24 mouse cellular contexts compared by ENCODE assay signal in the genomic region with DNA sequence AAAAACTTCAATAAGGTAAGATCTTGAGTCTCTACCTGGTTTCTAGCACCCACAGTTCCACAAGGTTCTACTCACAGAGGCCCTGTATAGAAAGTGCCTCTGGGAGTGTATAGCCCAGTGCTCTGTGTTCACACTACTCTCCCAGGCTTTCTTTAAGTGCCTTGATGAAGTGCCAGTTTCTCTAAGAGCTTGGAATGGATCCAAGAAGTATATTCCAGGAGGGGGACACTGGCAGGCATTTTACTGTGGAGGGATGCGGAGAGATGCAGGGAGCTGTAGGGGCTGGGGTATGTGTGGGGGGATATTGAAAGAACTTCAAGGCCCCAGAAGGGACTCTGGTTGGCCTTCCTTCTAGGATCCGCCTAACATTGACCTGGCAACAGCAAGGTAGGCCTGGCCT.
DNase-seq lines count a peak whose midpoint lies in the region; ATAC-seq lines count a peak whose summit lies in the region.
"Had no signal": no experiment of that assay in that cellular context is flagged by ENCODE, and none has a peak within 500 bp of the region (broad histone marks: within the 10 kb centered on the region; RNA-seq: fewer than 3 reads in every experiment).

No protein-coding gene starts in this region.

- H3K4me2 ChIP-seq in embryonic facial prominence, embryonic 14.5 days (ENCODE audit: low read depth, low read length): no peak overlapping the region
- no peak overlapping the region for H3K4me2 ChIP-seq in limb, embryonic 12.5 days
- H3K4me2 ChIP-seq in neural tube, embryonic 13.5 days: no peak overlapping the region
- no peak overlapping the region for H3K4me2 ChIP-seq in neural tube, embryonic 15.5 days
- H3K4me2 ChIP-seq: embryonic facial prominence, embryonic 15.5 days; heart, embryonic 12.5 days; intestine, embryonic 15.5 days; liver, embryonic 11.5 days; midbrain, embryonic 12.5 days had no signal

- H3K9ac ChIP-seq in embryonic facial prominence, embryonic 14.5 days (ENCODE audit: low read depth, low read length): no peak overlapping the region
- no peak overlapping the region; the same call in 1 of the 2 replicates for H3K9ac ChIP-seq in limb, embryonic 12.5 days (replicated peaks)
- no peak overlapping the region for H3K9ac ChIP-seq in neural tube, embryonic 13.5 days
- no peak overlapping the region for H3K9ac ChIP-seq in neural tube, embryonic 15.5 days (replicated peaks)
- H3K9ac ChIP-seq: embryonic facial prominence, embryonic 15.5 days; heart, embryonic 12.5 days; intestine, embryonic 15.5 days; liver, postnatal 0 days; midbrain, embryonic 12.5 days had no signal

- H3K27me3 ChIP-seq in embryonic facial prominence, embryonic 14.5 days (replicated peaks; ENCODE audit: control insufficient read depth, insufficient read depth, low read length): no peaks in the 10 kb centered on the region
- no peaks in the 10 kb centered on the region for H3K27me3 ChIP-seq in embryonic facial prominence, embryonic 10.5 days (replicated peaks; ENCODE audit: low read depth, poor library complexity, severe bottlenecking)
- no peaks in the 10 kb centered on the region for H3K27me3 ChIP-seq in limb, embryonic 12.5 days
- no peaks in the 10 kb centered on the region for H3K27me3 ChIP-seq in limb, embryonic 10.5 days (ENCODE audit: low read depth, poor library complexity, severe bottlenecking)
- no peaks in the 10 kb centered on the region for H3K27me3 ChIP-seq in neural tube, embryonic 13.5 days
- H3K27me3 ChIP-seq in neural tube, embryonic 15.5 days (replicated peaks): no peaks in the 10 kb centered on the region
- H3K27me3 ChIP-seq: embryonic facial prominence, embryonic 15.5 days; heart, embryonic 12.5 days; intestine, embryonic 15.5 days; midbrain, embryonic 12.5 days had no signal

- peak; percentile 31 for DNase-seq in embryonic facial prominence, embryonic 14.5 days (ENCODE audit: low spot score)
- DNase-seq in embryonic facial prominence, embryonic 10.5 days (ENCODE audit: low spot score): no peak
- DNase-seq in limb, embryonic 10.5 days (ENCODE audit: low spot score): no peak
- DNase-seq in neural tube, embryonic 10.5 days (ENCODE audit: extremely low spot score, low spot score): no peak
- DNase-seq in embryo, embryonic 10 days (ENCODE audit: low spot score): no peak
- DNase-seq: adrenal gland, adult 8-10 months; cerebellum, adult 2 months; cerebellum, postnatal 25 days; embryo, embryonic 11 days; heart, adult 18-20 months; kidney, adult 9 months; kidney, postnatal 36 days; liver, postnatal 0 days; thymus, adult 18-20 months; thymus, postnatal 36 days had no signal

- H3K36me3 ChIP-seq in embryonic facial prominence, embryonic 14.5 days (ENCODE audit: control insufficient read depth, insufficient read depth, low read length): no peaks in the 10 kb centered on the region
- H3K36me3 ChIP-seq in embryonic facial prominence, embryonic 10.5 days (replicated peaks): no peaks in the 10 kb centered on the region
- H3K36me3 ChIP-seq in limb, embryonic 12.5 days: no peaks in the 10 kb centered on the region
- H3K36me3 ChIP-seq in limb, embryonic 10.5 days: no peaks in the 10 kb centered on the region
- H3K36me3 ChIP-seq in neural tube, embryonic 13.5 days: no peaks in the 10 kb centered on the region
- no peaks in the 10 kb centered on the region for H3K36me3 ChIP-seq in neural tube, embryonic 15.5 days
- H3K36me3 ChIP-seq: embryonic facial prominence, embryonic 15.5 days; heart, embryonic 12.5 days; intestine, embryonic 15.5 days; midbrain, embryonic 12.5 days had no signal

- no peaks in the 10 kb centered on the region; the same call in 1 of the 2 replicates for H3K4me1 ChIP-seq in embryonic facial prominence, embryonic 14.5 days (ENCODE audit: control insufficient read depth, insufficient read depth, low read length)
- peaks cover 4% of the 10 kb centered on the region; the same call in 1 of the 2 replicates for H3K4me1 ChIP-seq in embryonic facial prominence, embryonic 10.5 days
- H3K4me1 ChIP-seq in limb, embryonic 12.5 days (replicated peaks): peaks cover 10% of the 10 kb centered on the region
- H3K4me1 ChIP-seq in limb, embryonic 10.5 days: no peaks in the 10 kb centered on the region
- H3K4me1 ChIP-seq in neural tube, embryonic 13.5 days (replicated peaks): peaks cover 20% of the 10 kb centered on the region
- peaks cover 6% of the 10 kb centered on the region for H3K4me1 ChIP-seq in neural tube, embryonic 15.5 days
- H3K4me1 ChIP-seq: midbrain, embryonic 12.5 days had no signal

- no peaks in the 10 kb centered on the region for H3K9me3 ChIP-seq in embryonic facial prominence, embryonic 14.5 days (ENCODE audit: control insufficient read depth, low read length)
- H3K9me3 ChIP-seq in embryonic facial prominence, embryonic 10.5 days: no peaks in the 10 kb centered on the region
- H3K9me3 ChIP-seq in limb, embryonic 12.5 days: no peaks in the 10 kb centered on the region
- no peaks in the 10 kb centered on the region for H3K9me3 ChIP-seq in limb, embryonic 10.5 days (replicated peaks)
- H3K9me3 ChIP-seq in neural tube, embryonic 13.5 days: no peaks in the 10 kb centered on the region
- H3K9me3 ChIP-seq in neural tube, embryonic 15.5 days (replicated peaks): no peaks in the 10 kb centered on the region
- H3K9me3 ChIP-seq: embryonic facial prominence, embryonic 15.5 days; heart, embryonic 12.5 days; intestine, embryonic 15.5 days; midbrain, embryonic 12.5 days had no signal

- H3K4me3 ChIP-seq in embryonic facial prominence, embryonic 14.5 days (ENCODE audit: low read depth, low read length): no peak overlapping the region
- H3K4me3 ChIP-seq in embryonic facial prominence, embryonic 10.5 days: no peak overlapping the region
- no peak overlapping the region for H3K4me3 ChIP-seq in limb, embryonic 12.5 days (replicated peaks)
- no peak overlapping the region for H3K4me3 ChIP-seq in limb, embryonic 10.5 days
- H3K4me3 ChIP-seq in neural tube, embryonic 13.5 days: no peak overlapping the region
- H3K4me3 ChIP-seq in neural tube, embryonic 15.5 days (replicated peaks): no peak overlapping the region
- H3K4me3 ChIP-seq: embryonic facial prominence, embryonic 15.5 days; heart, embryonic 12.5 days; intestine, embryonic 15.5 days; midbrain, embryonic 12.5 days had no signal

- H3K27ac ChIP-seq in embryonic facial prominence, embryonic 14.5 days (replicated peaks; ENCODE audit: low read depth, low read length): no peak overlapping the region
- H3K27ac ChIP-seq in embryonic facial prominence, embryonic 10.5 days (replicated peaks): no peak overlapping the region
- H3K27ac ChIP-seq in limb, embryonic 12.5 days: peak overlapping the region; percentile 69
- no peak overlapping the region for H3K27ac ChIP-seq in limb, embryonic 10.5 days
- 0 out of 2 replicates have a peak overlapping the region, but pooled peaks have one; percentile 13 for H3K27ac ChIP-seq in neural tube, embryonic 13.5 days (replicated peaks)
- 0 out of 2 replicates have a peak overlapping the region, but pooled peaks have one; percentile 48 for H3K27ac ChIP-seq in neural tube, embryonic 15.5 days (replicated peaks)
- H3K27ac ChIP-seq: embryonic facial prominence, embryonic 15.5 days; intestine, embryonic 15.5 days; midbrain, embryonic 12.5 days had no signal

- ATAC-seq in embryonic facial prominence, embryonic 14.5 days (ENCODE audit: low read depth): no peak
- ATAC-seq in limb, embryonic 12.5 days (ENCODE audit: insufficient number of reproducible peaks, insufficient read depth, low FRiP score, low TSS enrichment, low read depth): no peak
- ATAC-seq in neural tube, embryonic 13.5 days (ENCODE audit: low read depth): peak; percentile 56
- ATAC-seq in neural tube, embryonic 15.5 days (ENCODE audit: low FRiP score): peak; percentile 59; the same call in 1 of the 2 replicates
- ATAC-seq: activated CD4-positive, CD25-positive, alpha-beta regulatory T cell, adult 4 months; liver, postnatal 0 days had no signal

- 78% methylated on average over 2 of the region's 2 CpGs for WGBS in embryonic facial prominence, embryonic 14.5 days
- WGBS in embryonic facial prominence, embryonic 10.5 days: 90% methylated on average over 2 of the region's 2 CpGs
- WGBS in limb, embryonic 12.5 days: 57% methylated on average over 2 of the region's 2 CpGs
- WGBS in limb, embryonic 10.5 days: 89% methylated on average over 2 of the region's 2 CpGs
- 55% methylated on average over 2 of the region's 2 CpGs for WGBS in neural tube, embryonic 13.5 days
- 75% methylated on average over 2 of the region's 2 CpGs for WGBS in neural tube, embryonic 15.5 days

Comparison
In these comparisons a context has a peak if more than half of its experiments do, and no peak if none do; other contexts are left out.
1. H3K27ac ChIP-seq: peak in limb, embryonic 12.5 days (single experiment), neural tube, embryonic 13.5 days (single experiment) and neural tube, embryonic 15.5 days (single experiment); none in embryonic facial prominence, embryonic 14.5 days (single experiment), embryonic facial prominence, embryonic 10.5 days (single experiment) and limb, embryonic 10.5 days (single experiment).
2. ATAC-seq: peak in neural tube, embryonic 13.5 days (single experiment) and neural tube, embryonic 15.5 days (single experiment); none in embryonic facial prominence, embryonic 14.5 days (single experiment) and limb, embryonic 12.5 days (single experiment).